Mouse (Mus musculus) embryonic facial prominence, embryonic 14.5 days (tissue): ENCODE results near the gene Ropn1. TPM values are rescaled to one million over a fixed set of nuclear protein-coding genes. Genes with fewer than 3 reads are reported as not detected.

Experiments
- polyA plus RNA-seq: library from polyadenylated mRNA; unstranded; fragments of >200 nt; fragmentation: Nextera tagmentation; extraction: Ambion mirVana; gene quantifications from 2 replicates; pipeline ENCODE4 v1.2.1, GENCODE M21; 2014

Ropn1 gene
- polyA plus RNA-seq, 1 experiment from 2014 or later, result not detected

Other genes with a start within 250 kb of the Ropn1 start
- gene Kalrn, start 76.4 kb upstream of the Ropn1 start, polyA plus RNA-seq, result 12.2 and 14.3 TPM in 2 replicates
- 5.9 and 7.5 TPM in 2 replicates for gene Ccdc14, start 40.7 kb downstream of the Ropn1 start, polyA plus RNA-seq
- 15.5 and 18.1 TPM in 2 replicates for gene Mylk, start 95.3 kb downstream of the Ropn1 start, polyA plus RNA-seq